Mouse (Mus musculus) c-Kit-negative CD71-positive TER-119-positive erythroid progenitor cells, embryonic 14.5 days (primary cell): ENCODE results near the gene Gm21905.

Experiments used
- DNase-seq: peaks from one replicate; pipeline ENCODE4 v3.0.0-alpha.2; 2013; ENCODE audit warnings: low read depth, low spot score

Gene Gm21905

DNA sequence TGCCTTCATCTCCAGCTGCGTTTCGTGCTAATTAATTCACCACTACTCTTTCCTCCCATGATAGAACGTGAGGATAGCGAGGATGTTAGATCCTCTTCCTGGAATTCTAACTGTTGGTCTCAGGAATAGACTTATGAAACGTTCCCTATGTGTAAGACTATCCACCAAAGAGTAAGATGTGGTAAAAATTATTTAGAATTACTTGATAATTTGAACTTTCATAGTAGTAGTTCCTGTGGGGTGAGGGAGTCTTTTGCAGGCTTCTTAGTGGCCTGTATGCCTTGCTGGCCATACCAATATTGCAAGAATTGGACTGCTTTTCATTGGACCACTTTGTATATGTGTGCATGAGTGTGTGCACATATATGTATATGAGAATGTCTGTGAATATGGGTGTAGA is at the start of gene Gm21905:
Gm21905 (minus strand) TSS at position 101 of the 400 bp plus-strand sequence.
- no peak for DNase-seq

DNA sequence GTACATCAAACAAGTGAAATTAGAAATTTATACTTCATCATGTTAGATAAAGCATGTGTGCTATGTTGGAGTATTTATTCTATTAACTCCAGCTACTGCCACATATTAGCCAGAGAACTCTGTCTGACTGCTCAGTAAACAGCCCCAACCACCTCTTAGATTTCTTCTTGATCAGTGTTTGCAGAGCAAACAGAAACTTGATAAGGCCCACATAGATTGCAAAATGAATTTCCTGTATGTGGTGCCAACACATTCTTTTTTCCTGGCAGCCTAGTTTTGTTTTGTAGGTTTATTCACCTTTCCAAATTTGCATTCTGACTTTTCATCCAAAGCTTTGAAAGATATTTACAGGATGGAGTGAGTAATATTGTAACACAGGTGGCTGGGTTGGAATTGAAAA is 44.2 kb upstream of the Gm21905 start:
- DNase-seq = no peak

DNA sequence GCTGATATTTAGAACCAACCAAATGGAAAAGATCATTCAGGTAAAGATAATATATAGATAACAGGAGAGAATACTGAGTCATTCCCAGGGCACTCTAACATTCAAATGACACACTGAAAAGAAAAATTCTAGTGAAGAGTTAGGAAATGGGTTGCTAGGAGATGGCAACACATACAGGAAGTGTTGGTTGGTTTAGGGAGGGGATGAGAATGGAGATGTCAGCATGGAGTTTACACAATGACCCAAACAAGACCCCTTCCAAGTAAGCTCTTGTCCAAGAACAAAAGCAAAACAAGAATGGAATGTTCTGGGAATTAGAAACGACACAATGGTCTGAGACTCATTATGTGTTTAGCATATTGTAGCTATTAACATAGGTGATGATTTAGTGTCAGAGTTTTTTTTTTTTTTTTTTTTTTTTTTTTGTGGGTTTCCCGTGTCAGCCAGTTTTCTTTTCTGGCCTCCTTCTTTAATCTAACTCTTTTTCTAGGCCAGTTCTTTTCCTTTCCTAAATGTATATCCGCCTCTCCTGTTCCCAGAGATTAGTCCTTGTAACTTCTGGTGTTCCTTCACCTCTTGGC is 35.8 kb upstream of the Gm21905 start:
- no peak for DNase-seq

DNA sequence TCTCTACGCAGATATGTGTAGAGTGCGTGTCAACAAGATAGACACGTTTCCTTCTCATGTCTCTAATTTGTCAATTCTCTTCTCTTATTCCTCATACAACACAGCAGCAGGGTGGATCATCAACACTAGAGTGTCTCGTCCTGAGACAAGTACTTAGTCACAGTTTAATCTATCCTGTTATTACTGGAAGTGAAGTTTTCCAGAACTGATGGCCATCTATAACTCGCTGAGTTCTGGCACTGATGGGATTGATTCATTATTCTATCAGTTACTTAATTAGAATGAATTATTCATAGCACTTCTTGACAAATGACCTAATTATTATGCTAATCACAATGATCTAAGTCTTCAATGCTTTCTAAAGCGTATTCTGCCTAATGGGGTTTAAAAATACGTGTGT is 23.3 kb upstream of the Gm21905 start:
- no peak for DNase-seq

DNA sequence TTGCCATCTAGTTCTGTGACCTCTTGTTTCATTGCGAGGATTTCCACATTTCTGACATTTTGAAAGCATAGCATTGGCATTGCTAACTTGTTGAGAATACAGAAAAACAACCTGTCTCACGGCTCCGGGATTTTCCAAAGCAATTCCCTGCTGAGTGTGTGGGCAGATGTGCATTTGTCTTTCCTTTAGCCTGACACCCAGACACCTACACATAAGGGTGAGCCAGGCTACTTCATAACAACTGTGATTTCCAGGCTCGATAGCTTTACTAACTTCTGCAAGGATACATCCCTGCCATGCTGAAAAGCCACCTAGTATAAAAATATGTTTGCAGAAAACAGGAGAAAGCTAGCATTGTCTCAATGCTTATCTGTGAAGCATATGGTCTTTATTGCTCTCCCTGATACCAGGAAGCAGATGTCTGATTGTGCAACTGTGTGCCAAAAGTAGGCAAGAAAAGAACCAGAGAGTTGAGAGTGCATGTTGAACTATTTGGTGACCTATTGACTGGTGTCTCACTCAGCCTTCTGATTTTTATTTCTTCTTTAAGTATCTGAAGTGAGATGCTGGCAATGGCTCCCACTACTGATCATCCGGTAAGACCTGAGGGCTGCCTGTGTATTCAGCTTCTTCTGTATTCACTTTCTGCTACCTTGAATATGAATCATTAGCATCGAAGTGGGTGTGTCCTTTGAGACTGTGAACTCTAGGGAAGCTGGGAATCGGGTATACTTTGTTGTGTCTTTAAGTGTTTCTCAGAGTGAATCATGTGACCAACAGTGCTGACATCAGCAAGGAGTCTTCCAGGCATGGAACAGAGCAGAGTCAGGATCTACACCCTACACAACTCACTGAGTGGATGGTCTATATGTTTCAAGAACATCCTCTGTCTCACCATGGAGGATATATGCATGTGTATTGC is 15.7 kb upstream of the Gm21905 start:
- no peak for DNase-seq

DNA sequence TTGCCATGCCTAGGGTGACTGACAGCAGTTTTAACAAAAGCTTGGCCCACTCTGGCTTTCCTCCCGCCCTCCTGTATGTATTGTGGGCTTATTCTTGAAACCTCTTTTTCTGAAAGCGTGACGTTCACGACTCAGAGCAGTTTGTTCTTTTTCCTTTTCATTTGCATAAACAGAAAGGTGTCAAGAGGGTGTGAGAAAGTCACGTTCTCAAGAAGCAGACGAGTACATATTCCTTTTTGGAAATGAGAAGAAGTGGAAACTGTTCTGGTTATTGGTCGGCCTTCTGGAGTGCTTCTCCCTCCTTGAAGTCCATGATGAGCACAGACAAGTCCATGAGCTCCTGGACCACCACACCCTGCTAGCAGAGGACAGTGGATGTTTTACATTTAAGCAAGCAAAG is 9.3 kb upstream of the Gm21905 start:
- no peak for DNase-seq

DNA sequence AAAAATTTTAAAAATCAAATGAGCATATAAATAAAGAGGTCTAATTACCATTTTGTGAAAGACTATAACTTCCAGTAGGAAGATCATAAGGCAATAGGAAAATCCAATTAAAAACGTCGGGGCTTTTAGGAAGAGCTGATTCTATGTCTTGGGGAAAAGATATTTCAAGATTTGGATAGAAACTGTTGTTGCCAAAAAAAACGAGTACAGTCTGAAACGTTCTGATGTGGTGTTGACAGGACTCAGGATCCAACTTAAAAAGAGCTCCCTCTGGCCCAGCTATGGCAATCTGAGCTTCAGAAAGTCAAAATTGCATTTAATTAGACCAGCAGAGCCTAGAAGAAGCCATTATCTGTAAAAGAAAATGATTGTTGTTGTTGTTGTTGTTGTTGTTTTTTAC is 7.9 kb upstream of the Gm21905 start:
- no peak for DNase-seq

DNA sequence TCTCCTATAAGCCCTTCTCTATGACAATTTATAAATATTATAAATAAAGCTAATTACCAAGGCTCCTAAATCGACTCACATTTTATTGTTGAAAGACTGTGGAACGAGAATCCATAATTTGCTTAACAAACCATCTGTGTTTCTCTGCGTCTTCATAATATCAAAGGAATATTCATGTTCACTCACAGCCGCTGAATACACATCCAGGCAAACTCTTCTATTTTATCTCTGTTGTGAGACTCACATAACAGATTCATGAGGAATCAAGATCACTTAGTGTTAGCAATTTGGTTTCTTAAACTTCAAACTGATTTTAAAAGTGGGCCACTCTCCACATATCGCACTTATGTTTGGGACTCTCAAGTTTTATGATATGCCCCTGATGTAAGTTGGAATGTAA is 1.9 kb upstream of the Gm21905 start:
- DNase-seq = no peak

DNA sequence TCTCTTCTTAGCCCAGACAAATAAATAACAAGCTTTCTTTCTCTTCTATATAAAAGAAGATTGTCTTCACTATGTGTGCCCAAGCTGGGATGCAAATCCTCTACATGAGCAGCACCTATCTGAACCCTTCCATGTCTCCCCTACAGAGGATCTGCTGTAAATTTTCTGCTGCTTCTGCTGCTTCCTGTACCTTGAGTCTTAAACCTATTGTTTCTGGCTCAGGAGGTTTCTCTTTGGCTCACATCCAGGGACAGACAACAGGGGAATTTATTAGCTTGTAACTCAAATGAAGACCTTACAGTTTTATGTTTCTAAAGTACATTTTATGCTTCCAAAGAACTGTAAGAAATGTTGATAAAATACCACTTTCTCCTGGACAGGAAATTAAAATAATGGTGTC is 785 bp upstream of the Gm21905 start:
- DNase-seq = no peak

DNA sequence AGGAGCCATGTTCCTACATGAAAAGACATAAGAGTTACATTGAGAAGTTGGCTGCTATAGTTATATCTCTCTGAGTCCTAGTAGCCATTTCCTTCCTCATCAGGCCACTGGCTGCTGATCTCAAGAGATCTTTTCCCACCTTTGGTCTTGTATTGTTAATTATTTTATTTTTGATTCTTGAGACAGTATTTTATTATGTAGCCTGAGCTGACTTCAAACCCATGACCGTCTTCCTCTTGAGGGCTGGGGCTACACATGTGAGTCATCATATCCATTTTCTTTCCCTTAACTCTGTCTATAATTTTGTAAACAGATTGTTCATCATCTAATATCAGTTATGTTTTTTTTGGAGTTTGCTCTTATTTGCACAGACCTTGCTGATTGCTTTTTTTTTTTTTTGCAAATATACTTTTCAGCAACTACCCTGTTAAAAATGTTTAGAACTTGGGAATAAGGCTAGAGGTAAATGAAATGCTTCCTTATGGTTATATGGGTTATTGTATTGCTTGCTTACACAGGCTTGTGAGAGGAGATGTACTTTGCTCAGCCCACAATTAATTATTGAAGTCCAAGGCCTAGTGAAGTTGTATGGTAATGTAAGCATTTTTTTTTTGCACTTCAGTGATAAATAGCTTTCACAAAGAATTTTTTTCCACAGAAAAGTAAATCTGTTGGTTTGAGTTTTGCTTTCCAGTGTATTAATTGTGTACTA is 2.0 kb downstream of the Gm21905 start:
- DNase-seq = no peak

DNA sequence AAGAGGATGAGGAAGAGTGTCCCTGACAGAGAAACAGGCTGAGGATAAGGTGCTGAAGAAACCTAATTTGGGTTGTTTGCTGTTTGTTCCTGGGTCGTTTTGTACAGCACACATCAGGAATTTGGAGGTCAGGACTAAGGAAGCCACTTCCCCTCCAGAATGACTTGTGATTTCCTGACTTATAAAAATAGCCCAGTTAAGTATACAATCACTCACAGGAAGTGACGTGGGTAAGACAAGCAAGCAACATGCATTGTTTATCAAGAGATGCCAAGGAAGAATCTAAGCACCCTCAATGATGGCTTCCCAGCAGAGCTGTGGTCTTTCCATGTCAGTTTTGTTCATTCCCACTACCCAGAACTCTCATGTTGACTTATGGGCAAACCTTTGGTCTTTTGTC is 3.0 kb downstream of the Gm21905 start:
- no peak for DNase-seq

DNA sequence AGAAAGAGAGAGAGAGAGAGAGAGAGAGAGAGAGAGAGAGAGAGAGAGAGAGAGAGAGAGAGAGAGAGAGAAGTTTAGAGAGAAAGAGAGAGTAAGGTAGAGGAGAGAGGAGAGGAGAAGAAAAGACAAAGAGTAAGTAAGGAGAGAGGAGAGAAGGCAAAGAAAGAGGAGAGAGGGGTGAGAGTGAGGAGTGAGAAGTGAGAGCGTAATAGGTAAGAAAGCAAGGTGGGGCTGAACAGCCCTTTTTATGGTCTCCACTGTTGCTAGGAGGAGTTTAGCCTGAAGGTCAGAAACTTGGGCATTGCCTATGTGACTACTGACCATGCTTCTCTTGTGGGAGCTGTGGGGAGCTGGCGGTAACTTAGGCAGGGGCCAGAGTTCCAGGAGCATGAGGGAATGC is 4.9 kb downstream of the Gm21905 start, which contains the start of gene Gm5108:
Gm5108 (plus strand) TSS at position 301 of the 400 bp plus-strand sequence.
- DNase-seq = no peak

DNA sequence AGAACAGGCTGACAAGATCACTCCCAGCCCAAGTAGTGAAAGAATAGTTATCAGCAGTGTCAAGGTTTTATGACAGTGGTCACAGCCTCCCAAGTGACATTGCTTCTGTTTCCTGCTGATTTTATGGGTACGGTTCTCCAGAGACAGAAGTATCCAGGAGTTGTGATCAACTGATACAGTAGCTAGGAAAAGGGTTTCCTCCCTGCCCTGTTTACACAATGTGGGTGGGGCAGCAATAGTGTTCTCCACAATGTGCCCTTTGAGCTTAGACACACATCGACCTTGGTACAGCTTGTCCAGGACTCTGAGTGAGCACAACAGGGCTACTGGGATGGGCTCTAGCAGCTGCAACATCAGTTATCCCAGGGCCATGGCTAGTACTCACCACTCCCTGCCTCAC is 14.6 kb downstream of the Gm21905 start:
- no peak for DNase-seq

DNA sequence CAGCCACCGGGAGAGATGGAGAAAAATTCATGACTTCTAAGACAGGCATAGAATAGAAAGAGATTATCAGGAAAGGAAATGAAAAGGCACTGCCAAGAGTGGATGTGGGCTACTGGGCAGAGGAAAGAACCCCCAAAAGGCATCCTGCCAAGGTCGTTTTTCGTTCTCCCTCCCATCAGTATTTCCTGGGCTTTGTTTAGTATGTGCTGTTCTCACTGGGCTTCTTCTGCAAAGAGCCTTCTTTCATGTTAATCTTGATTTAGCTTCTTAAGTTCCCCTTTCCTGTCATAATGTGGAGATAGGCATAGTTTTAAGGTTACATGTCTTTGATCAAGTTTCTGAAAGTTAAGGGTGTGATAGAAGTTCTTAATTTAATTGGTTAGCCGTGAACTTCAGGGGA is 15.6 kb downstream of the Gm21905 start:
- DNase-seq = no peak

DNA sequence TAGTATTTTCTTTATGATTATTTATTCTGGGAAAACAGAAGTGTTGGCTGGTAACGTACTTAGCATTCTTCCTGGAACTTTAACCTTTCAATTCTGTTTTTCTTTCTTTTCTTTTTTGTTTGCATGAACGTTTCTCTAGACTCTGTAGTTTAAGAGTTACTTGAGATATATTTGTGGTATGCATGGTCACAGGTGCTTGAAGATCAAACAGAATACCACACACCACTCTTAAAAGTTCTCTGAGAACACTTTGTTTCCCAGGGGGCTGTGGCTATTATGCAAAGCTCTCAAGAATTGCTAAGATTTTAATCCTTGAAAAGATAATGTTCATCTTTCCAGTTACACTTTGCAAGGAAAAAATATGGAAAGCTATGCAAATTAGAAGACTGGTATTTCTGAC is 41.7 kb downstream of the Gm21905 start:
- DNase-seq = no peak

DNA sequence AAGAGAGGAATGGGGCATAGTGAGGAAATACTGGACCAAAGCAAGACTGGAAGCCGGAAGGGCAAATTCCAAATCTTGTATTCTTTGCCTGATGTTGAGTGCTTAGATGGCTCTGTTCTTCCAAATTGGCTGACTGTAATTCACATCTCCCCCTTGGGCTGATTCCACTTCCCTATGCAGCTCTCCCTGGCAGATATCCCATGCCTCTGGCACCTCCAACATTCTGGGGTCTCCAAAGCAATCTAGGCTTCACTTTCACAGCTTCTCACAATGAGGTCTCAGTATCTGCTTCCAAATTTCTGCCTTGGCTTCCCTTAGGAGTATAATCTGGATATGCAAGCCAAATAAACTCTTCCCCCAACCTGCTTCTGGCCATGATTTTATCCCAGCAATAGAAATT is 47.3 kb downstream of the Gm21905 start:
- no peak for DNase-seq

DNA sequence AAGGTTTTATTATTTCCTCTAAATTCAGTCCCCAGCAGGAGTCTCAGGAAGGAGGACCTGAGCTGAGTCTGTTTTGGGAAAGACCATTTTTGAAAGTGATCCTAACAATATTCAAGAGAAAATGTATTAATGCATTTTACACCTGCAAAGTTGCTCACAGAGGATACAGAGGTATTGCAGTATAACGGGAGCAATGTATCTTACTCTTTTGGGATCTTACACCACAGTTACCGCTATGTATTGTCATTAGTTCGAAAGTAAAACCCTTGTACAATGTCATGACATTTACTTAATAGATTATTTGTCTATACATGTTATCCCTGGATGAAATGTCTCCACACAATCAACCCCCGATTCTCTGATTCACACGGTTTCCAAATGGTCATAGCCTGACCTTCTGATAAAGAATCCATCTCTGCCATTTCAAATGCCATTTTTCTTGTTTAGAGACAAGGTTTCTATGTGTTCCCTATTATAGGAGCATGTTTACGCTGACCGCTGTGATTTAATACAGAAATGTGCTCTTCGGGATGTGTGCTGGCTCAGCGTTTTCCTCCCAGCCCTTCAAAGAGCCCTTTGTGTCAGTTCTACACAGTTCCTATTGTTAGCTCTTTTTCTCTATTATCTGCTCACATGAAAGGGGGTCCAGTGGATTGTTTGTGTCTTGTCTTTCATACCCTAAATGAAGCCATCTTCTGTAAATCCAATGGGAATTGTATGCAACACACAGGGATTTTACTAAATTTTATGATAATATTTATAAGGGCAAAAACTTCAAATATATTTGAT is 61.6 kb downstream of the Gm21905 start:
- DNase-seq = no peak

DNA sequence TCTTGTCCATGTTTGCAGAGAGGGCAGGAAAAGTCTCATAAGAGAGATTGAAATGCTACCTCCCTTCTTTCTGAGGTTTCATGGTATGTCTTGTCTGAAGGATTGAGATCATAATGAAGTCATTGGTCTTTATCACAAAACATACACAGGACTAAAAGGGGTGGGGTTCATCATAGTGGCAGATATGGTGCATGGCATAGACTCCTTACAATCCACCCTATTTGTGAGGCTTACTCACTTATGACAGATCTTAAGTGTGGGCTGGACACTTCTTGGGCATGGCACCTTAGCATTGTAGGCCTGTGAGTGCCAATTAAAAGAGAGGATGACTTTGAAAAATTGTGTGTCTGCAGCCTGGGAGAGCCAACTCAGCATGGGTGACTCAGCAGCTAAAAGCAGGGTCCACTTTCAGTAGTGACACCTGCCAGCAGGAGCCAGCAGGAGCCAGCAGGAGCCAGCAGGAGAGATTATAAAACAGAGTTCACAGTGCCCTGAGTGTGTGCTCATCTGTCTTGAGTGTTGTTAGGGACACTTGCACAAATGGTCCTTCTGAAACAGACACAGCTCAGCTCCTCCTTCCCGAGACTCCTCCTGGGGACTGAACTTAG is 62.6 kb downstream of the Gm21905 start:
- no peak for DNase-seq
